Mouse (Mus musculus) embryonic facial prominence, embryonic 14.5 days (tissue): ENCODE results near the gene Golm1. TPM values are rescaled to one million over a fixed set of nuclear protein-coding genes. Genes with fewer than 3 reads are reported as not detected.
A peak's percentile ranks its signal among the peaks of the same experiment; 100 is the strongest.
"Not testable (repeated sequence)": the region's sequence is repeated elsewhere in the genome, so short reads cannot be mapped to it uniquely, and the experiment has no call there.

Experiments
- ATAC-seq: fragments of 200-750 bp; cut with Nextera tagmentation; 2 replicates; pipeline ENCODE4 v1.8.0; 2017; ENCODE audit warnings: low read depth, moderate number of reproducible peaks, moderate TSS enrichment
- DNase-seq: peaks from one replicate; pipeline ENCODE4 v3.0.0-alpha.2; 2015; ENCODE audit warnings: low spot score
- H3K27ac ChIP-seq: fragments of 300-500 bp; sonication (generic); replicated peaks from 2 replicates; pipeline ENCODE4 v1.5.1; 2014; ENCODE audit warnings: low read depth, mild to moderate bottlenecking, low read length, moderate library complexity
- H3K27me3 ChIP-seq: fragments of 300-500 bp; sonication (generic); replicated peaks from 2 replicates; pipeline ENCODE4 v1.6.1; 2014; ENCODE audit warnings: low read length; ENCODE audit not compliant: control insufficient read depth, insufficient read depth
- H3K36me3 ChIP-seq: fragments of 300-500 bp; sonication (generic); 2 replicates; pipeline ENCODE4 v1.6.1; 2014; ENCODE audit warnings: low read length, mixed read lengths; ENCODE audit not compliant: control insufficient read depth, insufficient read depth
- H3K4me1 ChIP-seq: fragments of 300-500 bp; sonication (generic); 2 replicates; pipeline ENCODE4 v1.6.1; 2014; ENCODE audit warnings: antibody characterized with exemption, low read length; ENCODE audit not compliant: control insufficient read depth, insufficient read depth
- H3K4me2 ChIP-seq: fragments of 300-500 bp; sonication (generic); 2 replicates; pipeline ENCODE4 v1.6.1; 2014; ENCODE audit warnings: low read depth, mild to moderate bottlenecking, low read length, moderate library complexity, mixed read lengths
- H3K4me3 ChIP-seq: fragments of 300-500 bp; sonication (generic); 2 replicates; pipeline ENCODE4 v1.5.1; 2014; ENCODE audit warnings: low read depth, mild to moderate bottlenecking, low read length
- H3K9ac ChIP-seq: fragments of 300-500 bp; sonication (generic); 2 replicates; pipeline ENCODE4 v1.6.1; 2014; ENCODE audit warnings: low read depth, mild to moderate bottlenecking, low read length, moderate library complexity, mixed read lengths
- H3K9me3 ChIP-seq: fragments of 300-500 bp; sonication (generic); 2 replicates; pipeline ENCODE4 v1.6.1; 2016; ENCODE audit warnings: low read length; ENCODE audit not compliant: control insufficient read depth
- WGBS: fragments of 180-500 bp; shearing (Covaris S2); extraction: QIAGEN DNeasy Blood & Tissue Kit; methylation state at CpG from one replicate; pipeline ENCODE4 v1.1.7; 2014; 5-methylcytosine and 5-hydroxymethylcytosine counted together
- polyA plus RNA-seq: library from polyadenylated mRNA; unstranded; fragments of >200 nt; fragmentation: Nextera tagmentation; extraction: Ambion mirVana; gene quantifications from 2 replicates; pipeline ENCODE4 v1.2.1, GENCODE M21; 2014

Gene Golm1
- polyA plus RNA-seq, 1 experiment from 2014 or later: 42.3 TPM

DNA sequence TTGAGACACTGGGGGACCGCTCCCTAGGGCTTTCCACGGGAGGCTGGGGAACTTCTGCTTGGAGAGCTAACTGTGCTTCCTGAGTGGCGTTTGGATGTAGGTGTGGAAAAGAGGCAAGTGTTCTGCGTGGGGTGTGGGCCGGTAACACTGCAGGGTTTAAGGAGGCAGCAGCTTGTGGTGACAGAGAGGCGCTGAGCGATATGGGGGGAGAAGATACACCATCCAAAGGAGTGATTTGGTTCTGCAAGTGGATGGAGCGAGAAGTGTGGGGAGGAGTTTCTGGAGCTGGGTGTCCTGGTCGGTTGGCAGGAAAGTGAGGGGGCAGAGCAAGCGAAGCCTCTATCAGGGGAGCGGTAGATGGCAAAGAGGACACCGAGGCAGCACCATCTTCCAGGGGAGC, 27.9 kb upstream of the Golm1 start:
- peaks cover 6% of the 10 kb centered on the region for H3K4me1 ChIP-seq
- H3K9ac ChIP-seq: no peak overlapping the region
- H3K4me3 ChIP-seq: no peak overlapping the region
- no peak overlapping the region for H3K27ac ChIP-seq
- H3K27me3 ChIP-seq: no peaks in the 10 kb centered on the region
- ATAC-seq: no peak
- H3K36me3 ChIP-seq: no peaks in the 10 kb centered on the region
- H3K4me2 ChIP-seq: no peak overlapping the region
- no peaks in the 10 kb centered on the region for H3K9me3 ChIP-seq
- DNase-seq: no peak
- 84% methylated on average over 12 of the region's 12 CpGs for WGBS

DNA sequence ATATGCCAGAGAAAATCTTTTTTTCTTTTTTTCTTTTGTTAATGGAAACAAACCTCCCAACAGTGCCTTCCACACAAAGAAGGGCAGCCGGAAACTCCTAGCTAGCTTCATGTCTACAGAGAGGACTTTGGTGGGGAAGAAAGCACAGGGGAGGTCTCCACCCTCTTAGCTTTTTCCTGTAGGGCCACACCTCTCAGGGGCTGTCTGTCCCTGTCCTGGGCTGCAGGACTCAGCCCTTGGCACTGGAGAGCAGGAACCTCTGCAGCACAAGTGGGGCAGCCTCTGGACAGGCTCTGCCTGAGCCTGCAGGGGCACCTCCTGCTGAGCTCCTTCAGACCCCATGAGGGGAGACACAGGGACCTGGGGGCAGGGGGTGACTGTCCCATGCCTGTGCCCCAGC, 24.5 kb upstream of the Golm1 start:
- ATAC-seq: not testable (repeated sequence)
- WGBS: 36% methylated on average over 1 of the region's 1 CpGs

DNA sequence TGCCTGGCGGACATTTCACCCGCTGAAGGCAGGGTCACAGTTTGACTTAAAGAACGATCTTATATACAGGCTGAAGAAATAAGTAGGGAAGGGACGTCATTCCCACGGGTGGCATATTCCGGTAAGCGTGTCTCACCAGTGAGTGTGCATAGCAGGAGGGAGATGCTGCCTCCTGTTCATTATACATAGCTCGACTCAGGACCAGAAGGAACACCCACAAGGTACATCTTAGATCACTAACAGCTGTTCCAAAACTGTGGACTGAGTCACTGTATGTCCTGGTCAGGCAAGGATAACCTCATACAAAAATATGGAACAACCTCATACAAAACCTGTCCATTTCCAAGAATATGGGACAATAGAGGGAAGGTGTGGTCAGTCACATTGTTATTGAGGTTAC, 23.5 kb upstream of the Golm1 start:
- H3K36me3 ChIP-seq: no peaks in the 10 kb centered on the region
- no peak overlapping the region for H3K9ac ChIP-seq
- DNase-seq: no peak
- H3K9me3 ChIP-seq: no peaks in the 10 kb centered on the region
- H3K4me3 ChIP-seq: no peak overlapping the region
- no peak overlapping the region for H3K4me2 ChIP-seq
- no peak for ATAC-seq
- no peaks in the 10 kb centered on the region for H3K4me1 ChIP-seq
- H3K27ac ChIP-seq: no peak overlapping the region
- H3K27me3 ChIP-seq: no peaks in the 10 kb centered on the region
- 89% methylated on average over 8 of the region's 8 CpGs for WGBS

More for the DNA sequence above, 24.5 kb upstream of the Golm1 start:
- H3K4me3 ChIP-seq, H3K9ac ChIP-seq, H3K27me3 ChIP-seq, H3K4me1 ChIP-seq, H3K4me2 ChIP-seq, H3K36me3 ChIP-seq, H3K9me3 ChIP-seq, H3K27ac ChIP-seq: not testable (repeated sequence)
- peak; percentile 28 for DNase-seq

DNA sequence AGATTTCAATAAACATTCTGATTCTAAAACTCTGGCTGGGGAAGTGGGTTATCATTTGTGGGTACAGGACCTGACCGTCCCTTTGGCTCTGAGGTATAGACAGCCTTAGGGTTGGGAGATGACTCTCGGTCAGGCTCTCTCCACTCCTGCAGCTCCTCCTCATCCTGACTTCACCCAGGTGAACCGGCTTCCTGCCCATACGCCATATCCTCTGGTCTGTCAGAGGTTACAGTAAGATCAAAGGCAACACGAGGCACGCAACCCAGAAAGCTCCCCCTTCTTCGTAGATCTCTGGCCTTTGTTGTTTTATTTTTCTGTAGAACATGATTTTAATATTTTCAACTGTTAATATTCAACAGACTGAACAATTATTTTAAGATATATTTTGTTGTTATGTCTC, 20.2 kb upstream of the Golm1 start:
- no peaks in the 10 kb centered on the region for H3K27me3 ChIP-seq
- H3K4me1 ChIP-seq: no peaks in the 10 kb centered on the region
- WGBS: 80% methylated on average over 7 of the region's 7 CpGs
- DNase-seq (no peak), ATAC-seq (no peak)
- H3K9me3 ChIP-seq: no peaks in the 10 kb centered on the region
- H3K4me2 ChIP-seq: no peak overlapping the region
- no peak overlapping the region for H3K27ac ChIP-seq
- no peaks in the 10 kb centered on the region for H3K36me3 ChIP-seq
- H3K9ac ChIP-seq: no peak overlapping the region
- no peak overlapping the region for H3K4me3 ChIP-seq

DNA sequence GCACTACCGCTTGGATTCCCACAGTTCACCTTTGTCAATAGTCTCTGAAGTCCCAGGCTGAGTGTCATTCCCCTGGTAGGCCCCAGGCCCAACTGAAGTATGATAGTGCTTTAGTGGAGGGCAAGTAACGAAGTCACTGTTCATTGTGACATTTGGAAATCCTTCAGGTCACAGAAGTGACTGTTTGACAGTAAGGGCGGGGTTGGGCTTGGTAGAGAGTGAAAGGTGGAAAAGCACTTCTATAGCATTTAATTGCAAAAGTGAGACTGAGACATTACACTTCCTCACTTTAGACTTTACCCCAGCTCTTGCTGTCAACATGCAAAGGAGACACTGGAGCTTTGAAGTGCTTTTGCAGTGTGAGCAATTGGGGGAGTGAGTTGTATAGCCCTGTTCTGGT, 18.4 kb upstream of the Golm1 start, which contains the start of gene 4921517D22Rik:
4921517D22Rik (minus strand) TSS at position 101 of the 400 bp plus-strand sequence.
- Histone ChIP-seq H3K9ac (no peak within 1 kb of the TSS), H3K27me3 (no peaks in the 10 kb centered on the region), H3K9me3 (no peaks in the 10 kb centered on the region), H3K4me3 (no peak within 1 kb of the TSS), H3K4me1 (no peaks in the 10 kb centered on the region), H3K36me3 (no peaks in the 10 kb centered on the region), H3K27ac (no peak within 1 kb of the TSS), H3K4me2 (no peak within 1 kb of the TSS)
- WGBS: 84% methylated on average over 3 of the region's 3 CpGs
- no peak for DNase-seq
- ATAC-seq: no peak

DNA sequence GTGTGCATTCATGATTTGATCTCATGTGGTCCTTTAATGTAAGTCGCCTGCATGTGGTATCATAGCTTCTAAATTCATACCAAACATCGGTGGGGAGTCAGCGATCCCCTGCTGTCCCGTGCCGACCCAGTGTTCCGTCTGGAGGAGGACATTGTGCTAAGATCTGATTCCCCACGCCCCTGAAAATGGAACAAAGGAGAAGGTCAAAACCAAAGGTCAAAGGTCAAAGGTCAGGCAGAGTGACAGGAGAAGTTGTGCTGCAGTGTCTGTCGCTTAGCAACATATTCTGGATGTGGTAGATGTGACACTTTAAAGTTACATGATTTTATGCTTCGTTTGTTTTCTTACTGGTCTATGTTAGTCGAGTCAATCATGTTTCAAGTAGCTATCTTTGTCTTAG, 15.9 kb upstream of the Golm1 start:
- no peak for DNase-seq

DNA sequence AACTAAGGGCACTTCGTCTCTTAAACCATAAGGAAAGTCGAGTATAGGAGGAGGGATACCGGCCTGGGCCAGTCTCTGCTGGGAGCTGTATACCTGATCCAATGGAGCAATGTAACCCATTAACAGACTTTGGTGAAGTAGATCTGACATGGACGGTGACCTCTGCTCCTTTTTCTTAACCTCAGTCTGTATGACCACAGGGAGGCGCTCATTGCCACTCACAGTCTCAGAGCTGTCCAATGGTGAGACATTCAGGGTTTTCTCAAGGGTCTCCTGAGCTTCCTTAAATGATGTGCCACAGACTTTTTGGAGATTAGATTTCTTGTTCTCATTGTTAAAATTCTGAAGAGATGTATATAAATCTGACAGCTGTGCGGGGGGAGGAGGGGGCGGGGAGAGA, 15.0 kb upstream of the Golm1 start:
- H3K4me1 ChIP-seq: no peaks in the 10 kb centered on the region
- H3K27me3 ChIP-seq: no peaks in the 10 kb centered on the region
- no peaks in the 10 kb centered on the region for H3K9me3 ChIP-seq
- DNase-seq (no peak), ATAC-seq (no peak)
- H3K36me3 ChIP-seq: no peaks in the 10 kb centered on the region
- H3K4me3 ChIP-seq: no peak overlapping the region
- no peak overlapping the region for H3K4me2 ChIP-seq
- no peak overlapping the region for H3K9ac ChIP-seq
- H3K27ac ChIP-seq: no peak overlapping the region
- 88% methylated on average over 7 of the region's 7 CpGs for WGBS

More for the DNA sequence above, 15.9 kb upstream of the Golm1 start:
- no peak overlapping the region for H3K27ac ChIP-seq
- no peaks in the 10 kb centered on the region for H3K27me3 ChIP-seq
- H3K36me3 ChIP-seq: no peaks in the 10 kb centered on the region
- no peak for ATAC-seq
- WGBS: 56% methylated on average over 10 of the region's 10 CpGs
- no peaks in the 10 kb centered on the region for H3K4me1 ChIP-seq
- no peaks in the 10 kb centered on the region for H3K9me3 ChIP-seq
- H3K4me3 ChIP-seq: no peak overlapping the region
- no peak overlapping the region for H3K9ac ChIP-seq
- no peak overlapping the region for H3K4me2 ChIP-seq

DNA sequence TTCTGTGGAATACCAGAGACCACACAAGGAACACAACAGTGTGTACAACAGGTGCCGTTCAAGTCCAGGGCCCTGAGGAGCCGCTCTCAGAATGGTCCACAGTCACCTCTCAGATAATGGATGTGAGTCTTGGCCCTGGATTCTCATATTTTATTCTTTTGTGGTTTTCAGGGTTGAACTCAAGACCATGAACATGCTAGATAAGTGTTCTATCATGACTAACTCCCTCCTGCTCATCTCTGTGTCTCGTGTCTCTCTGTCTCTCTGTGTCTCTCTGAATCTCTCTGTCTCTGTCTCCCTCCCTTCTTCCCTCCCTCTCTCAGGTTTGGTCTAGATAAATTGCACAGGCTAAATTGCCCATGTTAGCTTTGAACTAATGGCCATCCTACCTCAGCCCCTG, 14.2 kb upstream of the Golm1 start:
- ATAC-seq (no peak), DNase-seq (no peak)
- no peaks in the 10 kb centered on the region for H3K4me1 ChIP-seq
- no peaks in the 10 kb centered on the region for H3K36me3 ChIP-seq
- H3K27me3 ChIP-seq: no peaks in the 10 kb centered on the region
- H3K27ac ChIP-seq: no peak overlapping the region
- no peak overlapping the region for H3K4me2 ChIP-seq
- no peaks in the 10 kb centered on the region for H3K9me3 ChIP-seq
- 94% methylated on average over 3 of the region's 3 CpGs for WGBS
- H3K9ac ChIP-seq: no peak overlapping the region
- H3K4me3 ChIP-seq: no peak overlapping the region

DNA sequence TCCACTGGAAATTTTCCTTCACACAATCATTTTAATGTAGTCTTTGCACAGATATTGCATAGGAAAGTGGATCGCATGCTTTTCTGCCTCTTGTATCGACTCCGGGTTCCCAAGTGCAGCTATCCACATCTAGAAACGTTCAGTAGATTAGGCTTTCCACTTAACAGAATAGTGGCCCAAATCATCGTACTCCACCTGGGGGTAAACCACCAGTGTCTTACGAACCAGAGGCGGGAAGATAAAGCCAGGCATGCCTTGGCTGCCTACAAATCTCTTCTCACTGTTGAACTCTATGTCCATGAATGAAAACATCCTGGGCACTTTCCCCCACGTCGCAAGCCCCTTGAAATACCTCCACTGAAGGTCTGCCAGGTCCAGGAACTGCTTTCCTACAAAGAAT, 13.7 kb upstream of the Golm1 start:
- no peak overlapping the region for H3K27ac ChIP-seq
- WGBS: 86% methylated on average over 9 of the region's 9 CpGs
- no peaks in the 10 kb centered on the region for H3K4me1 ChIP-seq
- H3K9me3 ChIP-seq: no peaks in the 10 kb centered on the region
- ATAC-seq: no peak
- no peaks in the 10 kb centered on the region for H3K36me3 ChIP-seq
- H3K4me3 ChIP-seq: no peak overlapping the region
- DNase-seq: no peak
- H3K9ac ChIP-seq: no peak overlapping the region
- H3K27me3 ChIP-seq: no peaks in the 10 kb centered on the region
- H3K4me2 ChIP-seq: no peak overlapping the region
